Mouse (Mus musculus) limb, embryonic 13.5 days (tissue): ENCODE data around the gene Acot8. TPM values are rescaled to one million over a fixed set of nuclear protein-coding genes. Genes with fewer than 3 reads are reported as not detected.

ENCODE experiments used
- ATAC-seq: fragments of 200-750 bp; cut with Nextera tagmentation; 2 replicates; pipeline ENCODE4 v1.8.0; 2017; ENCODE audit warnings: low read depth, moderate number of reproducible peaks, moderate TSS enrichment; ENCODE audit not compliant: low FRiP score
- H3K27ac ChIP-seq: fragments of 300-500 bp; sonication (generic); 2 replicates; pipeline ENCODE4 v1.5.1; 2015; ENCODE audit warnings: inconsistent platforms, mild to moderate bottlenecking, moderate library complexity
- H3K27me3 ChIP-seq: fragments of 300-500 bp; sonication (generic); 2 replicates; pipeline ENCODE4 v1.6.1; 2015; ENCODE audit warnings: mild to moderate bottlenecking, inconsistent platforms
- H3K36me3 ChIP-seq: fragments of 300-500 bp; sonication (generic); 2 replicates; pipeline ENCODE4 v1.6.1; 2015; ENCODE audit warnings: inconsistent platforms, mild to moderate bottlenecking, moderate library complexity
- H3K4me1 ChIP-seq: fragments of 300-500 bp; sonication (generic); 2 replicates; pipeline ENCODE4 v1.6.1; 2015; ENCODE audit warnings: inconsistent platforms
- H3K4me2 ChIP-seq: fragments of 300-500 bp; sonication (generic); replicated peaks from 2 replicates; pipeline ENCODE4 v1.6.1; 2015; ENCODE audit warnings: inconsistent platforms, mild to moderate bottlenecking, moderate library complexity
- H3K4me3 ChIP-seq: fragments of 300-500 bp; sonication (generic); 2 replicates; pipeline ENCODE4 v1.5.1; 2015; ENCODE audit warnings: moderate library complexity, mild to moderate bottlenecking, inconsistent platforms
- H3K9ac ChIP-seq: fragments of 300-500 bp; sonication (generic); 2 replicates; pipeline ENCODE4 v1.6.1; 2015; ENCODE audit warnings: mild to moderate bottlenecking, inconsistent platforms
- H3K9me3 ChIP-seq: fragments of 300-500 bp; sonication (generic); 2 replicates; pipeline ENCODE4 v1.6.1; 2016; ENCODE audit warnings: inconsistent platforms
- WGBS: fragments of 180-500 bp; shearing (Covaris S2); methylation state at CpG from one replicate; pipeline ENCODE4 v1.1.7; 2015; 5-methylcytosine and 5-hydroxymethylcytosine counted together
- polyA plus RNA-seq: library from polyadenylated mRNA; unstranded; fragments of >200 nt; fragmentation: Nextera tagmentation; extraction: Ambion mirVana; gene quantifications from 2 replicates; pipeline ENCODE4 v1.2.1, GENCODE M21; 2015

The Acot8 gene
- polyA plus RNA-seq: 17.5 and 17.6 TPM in 2 replicates

DNA sequence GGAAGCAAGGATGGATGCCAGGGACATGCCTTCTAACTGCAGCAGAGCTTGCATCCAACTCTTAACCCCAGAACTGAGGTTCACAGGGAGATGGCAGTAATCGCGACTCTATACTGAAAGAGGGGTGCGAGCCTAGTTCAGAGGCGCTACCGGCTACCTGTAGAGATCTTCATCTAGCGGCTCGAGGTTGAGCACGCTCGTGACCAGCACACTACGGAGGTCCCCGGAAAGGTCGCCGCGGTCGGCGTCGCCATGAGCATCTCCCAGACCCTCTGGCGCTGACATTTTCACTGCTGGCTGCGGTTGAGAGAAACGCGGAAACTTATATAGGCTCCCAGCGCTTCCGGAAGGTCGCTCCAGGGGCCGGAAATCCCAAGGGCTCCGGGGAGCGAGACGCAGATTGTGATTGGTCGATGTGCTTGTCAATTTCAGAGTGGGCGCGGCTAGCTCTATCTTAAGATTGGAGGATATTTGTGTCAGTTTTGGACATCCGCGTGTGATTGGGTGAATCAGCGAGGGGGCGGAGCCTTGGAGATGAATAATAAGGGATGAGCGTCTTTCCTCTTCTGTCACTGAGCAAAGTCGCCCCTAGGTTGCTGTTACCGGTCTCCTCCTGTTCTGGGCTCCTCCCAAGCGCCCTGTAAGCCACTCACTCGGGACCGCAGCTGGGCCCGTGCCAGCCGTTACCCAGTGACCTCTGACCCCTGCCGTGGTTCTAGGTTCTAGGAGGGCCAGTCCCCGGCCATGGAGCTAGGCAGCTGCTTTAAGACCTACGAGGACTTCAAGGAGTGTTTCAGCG lies at the start of gene Acot8, which contains the start of gene Zswim3:
Gene Acot8 (minus strand): TSS at position 350 of the 799 bp plus-strand sequence.
Gene Zswim3 (plus strand): TSS at position 566 of the 799 bp plus-strand sequence.
- peak within 1 kb of the TSS; percentile 72; the same call in 1 of the 2 replicates for H3K27ac ChIP-seq
- peak; percentile 97 for ATAC-seq
- no peaks in the 10 kb centered on the region for H3K27me3 ChIP-seq
- peak within 1 kb of the TSS; percentile 84 for H3K4me2 ChIP-seq
- peak within 1 kb of the TSS; percentile 83 for H3K9ac ChIP-seq
- under 1% methylated on average over 47 of the region's 47 CpGs for WGBS
- H3K9me3 ChIP-seq: no peaks in the 10 kb centered on the region
- peaks cover 38% of the 10 kb centered on the region for H3K36me3 ChIP-seq
- H3K4me1 ChIP-seq: peaks cover 12% of the 10 kb centered on the region
- H3K4me3 ChIP-seq: peak within 1 kb of the TSS; percentile 75

- Histone ChIP-seq H3K27me3 (peaks cover 23% of the 10 kb centered on the region), H3K9me3 (no peaks in the 10 kb centered on the region), H3K4me3 (no peak overlapping the region), H3K4me1 (no peaks in the 10 kb centered on the region), H3K36me3 (no peaks in the 10 kb centered on the region), H3K9ac (no peak overlapping the region), H3K27ac (no peak overlapping the region), H3K4me2 (no peak overlapping the region)
- ATAC-seq: no peak
- WGBS: 87% methylated on average over 8 of the region's 8 CpGs
Measured at GRCm38 (mm10) chr2:164850061-164850460, 45.4 kb upstream of the Acot8 start.

DNA sequence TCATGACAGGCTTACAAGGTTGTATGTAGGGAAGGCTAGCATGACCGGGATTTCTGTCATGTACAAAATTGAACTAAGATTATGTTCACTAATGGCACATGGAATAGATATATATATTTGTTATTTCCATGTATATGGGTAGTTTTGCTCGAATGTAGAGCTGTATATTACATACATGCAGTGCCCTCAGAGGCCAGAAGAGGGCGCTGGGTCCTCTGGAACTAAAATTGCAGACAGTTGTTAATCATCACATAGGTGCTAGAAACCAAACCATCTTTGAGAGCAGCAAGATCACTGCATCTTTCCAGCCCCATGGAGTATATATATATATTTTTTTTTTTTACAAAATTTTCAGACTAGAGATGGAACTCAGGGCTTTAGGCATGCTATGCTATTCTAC lies 41.1 kb upstream of the Acot8 start:
- 52% methylated on average over 3 of the region's 3 CpGs for WGBS
- Histone ChIP-seq H3K4me1 (no peaks in the 10 kb centered on the region), H3K4me3 (no peak overlapping the region), H3K9ac (no peak overlapping the region), H3K9me3 (no peaks in the 10 kb centered on the region), H3K27ac (no peak overlapping the region), H3K4me2 (no peak overlapping the region), H3K36me3 (peaks cover 3% of the 10 kb centered on the region; the same call in 1 of the 2 replicates), H3K27me3 (no peaks in the 10 kb centered on the region)
- ATAC-seq: no peak

- peak overlapping the region; percentile 98 for H3K4me2 ChIP-seq
- WGBS: 90% methylated on average over 4 of the region's 4 CpGs
- peaks cover 47% of the 10 kb centered on the region for H3K36me3 ChIP-seq
- no peaks in the 10 kb centered on the region for H3K27me3 ChIP-seq
- no peaks in the 10 kb centered on the region for H3K9me3 ChIP-seq
- no peak overlapping the region for H3K9ac ChIP-seq
- H3K4me1 ChIP-seq: peaks cover 18% of the 10 kb centered on the region
- no peak for ATAC-seq
- H3K27ac ChIP-seq: no peak overlapping the region
- peak overlapping the region; percentile 78 for H3K4me3 ChIP-seq
Measured at GRCm38 (mm10) chr2:164835164-164835563, 30.5 kb upstream of the Acot8 start.

DNA sequence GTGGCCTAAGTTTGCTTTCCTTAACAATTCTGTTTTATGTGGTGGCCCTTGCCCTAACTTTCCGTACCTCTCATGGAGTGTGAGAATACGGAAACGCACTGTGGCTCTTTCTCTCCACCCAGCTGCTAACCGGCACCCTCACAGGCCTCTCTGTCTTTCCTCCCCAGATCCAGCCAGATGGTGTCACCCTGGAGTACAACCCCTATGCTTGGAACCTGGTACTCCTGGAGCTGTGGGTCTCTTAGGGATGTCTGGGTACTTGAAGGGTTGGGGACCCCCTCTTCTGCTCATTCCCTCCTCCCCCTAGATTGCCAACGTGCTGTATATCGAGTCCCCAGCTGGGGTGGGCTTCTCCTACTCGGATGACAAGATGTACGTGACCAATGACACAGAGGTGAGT lies 29.8 kb upstream of the Acot8 start:
- Histone ChIP-seq H3K36me3 (peaks cover 41% of the 10 kb centered on the region), H3K4me3 (peak overlapping the region; percentile 78), H3K27ac (no peak overlapping the region), H3K9me3 (no peaks in the 10 kb centered on the region), H3K27me3 (no peaks in the 10 kb centered on the region), H3K4me2 (peak overlapping the region; percentile 98), H3K4me1 (peaks cover 18% of the 10 kb centered on the region), H3K9ac (peak overlapping the region; percentile 86)
- WGBS: 43% methylated on average over 8 of the region's 8 CpGs
- ATAC-seq: no peak

- peaks cover 37% of the 10 kb centered on the region for H3K36me3 ChIP-seq
- H3K4me2 ChIP-seq: peak within 1 kb of the TSS; percentile 98
- under 1% methylated on average over 31 of the region's 31 CpGs for WGBS
- H3K4me1 ChIP-seq: peaks cover 18% of the 10 kb centered on the region
- peak within 1 kb of the TSS; percentile 78 for H3K4me3 ChIP-seq
- peak within 1 kb of the TSS; percentile 86 for H3K9ac ChIP-seq
- ATAC-seq: peak; percentile 75
- H3K27ac ChIP-seq: peak within 1 kb of the TSS; percentile 75
- no peaks in the 10 kb centered on the region for H3K9me3 ChIP-seq
- no peaks in the 10 kb centered on the region for H3K27me3 ChIP-seq
Measured at GRCm38 (mm10) chr2:164833314-164833959, 28.8 kb upstream of the Acot8 start, which contains the start of gene Neurl2. TSS of gene Neurl2 (minus strand) at chr2:164833456.

DNA sequence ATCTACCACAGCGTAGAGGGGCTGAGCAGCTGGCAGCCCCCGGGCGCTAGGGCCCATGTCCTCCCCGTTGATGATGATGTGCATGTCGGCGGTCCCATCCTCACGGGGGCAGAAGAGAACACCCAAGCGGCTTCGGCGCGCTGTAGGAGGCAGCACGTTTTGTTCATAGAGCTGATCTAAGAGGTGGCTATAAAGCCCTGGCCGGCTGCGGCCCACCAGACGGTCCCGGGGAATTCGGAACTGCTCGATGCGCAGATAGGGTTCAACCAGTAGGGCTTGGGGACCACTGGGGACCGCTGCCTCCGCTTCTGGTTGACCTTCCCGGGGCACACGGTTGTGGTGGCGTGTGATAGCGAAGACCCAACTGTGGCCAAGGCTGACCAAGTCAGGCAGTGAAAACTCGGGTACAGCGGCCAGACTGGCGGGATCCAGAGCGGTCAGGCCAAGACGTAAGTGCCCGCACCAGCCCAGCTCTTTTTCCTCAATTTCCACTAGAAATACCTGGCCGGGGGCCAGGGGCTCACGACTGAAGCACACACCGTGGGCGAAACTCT lies 28.1 kb upstream of the Acot8 start, which contains the start of gene Ctsa:
Gene Ctsa (plus strand): TSS at position 126 of the 554 bp plus-strand sequence.
- peak within 1 kb of the TSS; percentile 75 for H3K27ac ChIP-seq
- peak within 1 kb of the TSS; percentile 98 for H3K4me2 ChIP-seq
- 1% methylated on average over 35 of the region's 35 CpGs for WGBS
- peaks cover 37% of the 10 kb centered on the region for H3K36me3 ChIP-seq
- H3K4me1 ChIP-seq: peaks cover 18% of the 10 kb centered on the region
- ATAC-seq: peak; percentile 34; the same call in 1 of the 2 replicates
- no peaks in the 10 kb centered on the region for H3K27me3 ChIP-seq
- peak within 1 kb of the TSS; percentile 78 for H3K4me3 ChIP-seq
- H3K9ac ChIP-seq: peak within 1 kb of the TSS; percentile 86
- no peaks in the 10 kb centered on the region for H3K9me3 ChIP-seq

DNA sequence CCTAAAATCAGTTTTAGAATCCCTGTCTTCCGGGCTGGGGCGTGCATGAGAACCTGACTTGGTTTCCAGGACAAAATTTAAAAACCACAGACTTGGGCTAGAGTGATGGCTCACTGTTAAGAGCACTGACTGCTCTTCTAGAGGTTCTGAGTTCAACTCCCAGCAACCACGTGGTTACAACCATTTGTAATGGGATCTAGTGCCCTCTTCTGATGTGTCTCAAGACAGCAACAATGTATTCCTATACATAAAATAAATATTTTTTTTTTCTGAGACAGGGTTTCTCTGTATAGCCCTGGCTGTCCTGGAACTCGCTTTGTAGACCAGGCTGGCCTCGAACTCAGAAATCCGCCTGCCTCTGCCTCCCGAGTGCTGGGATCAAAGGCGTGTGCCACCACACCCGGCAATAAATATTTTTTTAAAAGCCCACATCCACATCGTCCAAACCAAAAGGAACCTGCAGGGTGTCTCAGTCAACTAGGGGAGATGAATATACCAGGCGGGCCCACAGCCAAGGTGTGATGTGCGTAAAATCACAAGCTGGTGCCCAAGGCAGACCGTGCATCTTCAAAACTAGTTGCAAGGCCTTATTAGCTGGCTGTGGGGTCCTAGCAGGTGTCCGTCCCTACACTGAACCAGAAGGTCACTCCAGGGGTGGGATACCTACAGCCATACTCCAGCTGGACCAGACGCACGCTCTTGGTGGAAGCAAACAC lies 27.5 kb upstream of the Acot8 start:
- Histone ChIP-seq H3K4me1 (peaks cover 18% of the 10 kb centered on the region), H3K9ac (peak overlapping the region; percentile 86), H3K9me3 (no peaks in the 10 kb centered on the region), H3K27me3 (no peaks in the 10 kb centered on the region), H3K4me2 (peak overlapping the region; percentile 98), H3K27ac (peak overlapping the region; percentile 75; the same call in 1 of the 2 replicates), H3K4me3 (peak overlapping the region; percentile 78), H3K36me3 (peaks cover 38% of the 10 kb centered on the region)
- 59% methylated on average over 16 of the region's 16 CpGs for WGBS
- ATAC-seq: no peak

DNA sequence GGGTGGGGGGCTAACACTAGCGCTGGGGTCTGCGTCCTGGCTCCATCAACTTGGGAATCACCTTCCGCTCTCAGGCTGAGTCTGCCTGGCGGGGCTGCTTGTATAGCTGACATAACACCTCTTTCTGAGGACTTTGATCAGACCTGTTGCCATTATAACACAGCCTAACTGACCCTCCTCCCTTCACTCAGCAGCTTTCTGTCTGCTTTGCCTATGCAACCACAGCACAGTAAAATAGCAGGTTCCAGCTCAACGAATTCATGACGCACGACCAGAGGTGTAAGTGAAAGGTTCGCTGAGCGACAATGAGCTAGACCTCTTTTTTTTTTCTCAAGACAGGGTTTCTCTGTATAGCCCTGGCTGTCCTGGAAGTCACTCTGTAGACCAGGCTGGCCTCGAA lies 26.3 kb upstream of the Acot8 start:
- H3K36me3 ChIP-seq: peaks cover 39% of the 10 kb centered on the region
- H3K4me2 ChIP-seq: no peak overlapping the region
- H3K4me1 ChIP-seq: peaks cover 18% of the 10 kb centered on the region
- no peak for ATAC-seq
- no peak overlapping the region for H3K9ac ChIP-seq
- 79% methylated on average over 10 of the region's 10 CpGs for WGBS
- no peak overlapping the region for H3K4me3 ChIP-seq
- no peaks in the 10 kb centered on the region for H3K27me3 ChIP-seq
- no peak overlapping the region for H3K27ac ChIP-seq
- H3K9me3 ChIP-seq: no peaks in the 10 kb centered on the region

DNA sequence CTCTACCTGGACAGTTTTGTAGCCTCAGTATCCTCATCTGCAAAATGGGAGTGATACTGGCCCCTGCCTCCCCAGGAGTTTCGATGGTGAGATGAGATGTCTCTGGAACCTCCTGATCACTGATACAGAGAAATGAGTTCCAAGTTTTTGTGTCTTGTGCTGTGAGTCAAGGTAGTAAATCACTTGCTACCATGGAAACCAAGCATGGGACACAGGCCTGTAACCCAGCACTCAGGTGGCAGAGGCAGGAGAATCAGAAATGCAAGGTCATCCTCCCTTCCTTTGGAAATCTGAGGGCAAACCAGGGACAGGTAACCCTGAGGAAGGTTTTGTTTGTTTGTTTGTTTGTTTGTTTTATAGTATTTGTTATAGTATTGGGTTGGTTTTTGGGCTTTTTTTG lies 24.4 kb upstream of the Acot8 start:
- peaks cover 46% of the 10 kb centered on the region for H3K36me3 ChIP-seq
- H3K9me3 ChIP-seq: no peaks in the 10 kb centered on the region
- H3K9ac ChIP-seq: no peak overlapping the region
- H3K4me3 ChIP-seq: no peak overlapping the region
- no peak overlapping the region for H3K27ac ChIP-seq
- ATAC-seq: no peak
- WGBS: 100% methylated on average over 1 of the region's 1 CpGs
- H3K4me2 ChIP-seq: no peak overlapping the region
- no peaks in the 10 kb centered on the region for H3K27me3 ChIP-seq
- H3K4me1 ChIP-seq: peaks cover 8% of the 10 kb centered on the region

DNA sequence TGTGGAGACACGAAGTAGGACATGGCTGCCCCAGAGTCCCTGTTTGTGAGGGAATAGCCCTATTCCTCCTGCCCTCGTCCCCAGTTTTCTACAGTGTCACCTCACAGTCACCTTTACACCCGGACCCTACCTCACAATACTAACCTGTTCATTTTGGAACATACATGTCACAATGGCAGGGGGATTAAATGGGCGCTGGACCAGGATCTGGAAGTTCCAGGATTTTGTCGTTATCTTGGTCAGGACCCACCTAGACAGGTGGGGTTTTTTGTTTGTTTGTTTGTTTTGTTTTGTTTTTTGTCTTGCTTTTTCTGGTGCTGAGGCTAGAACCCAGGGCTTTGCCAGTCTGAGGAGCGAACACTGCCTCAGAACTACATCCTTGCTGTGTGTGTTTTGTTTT lies 23.8 kb upstream of the Acot8 start, which contains the start of gene Spata25:
Gene Spata25 (minus strand): TSS at position 101 of the 400 bp plus-strand sequence.
- Histone ChIP-seq H3K9ac (0 out of 2 replicates have a peak within 1 kb of the TSS, but pooled peaks have one; percentile 14), H3K27me3 (no peaks in the 10 kb centered on the region), H3K4me2 (no peak within 1 kb of the TSS), H3K4me3 (no peak within 1 kb of the TSS), H3K9me3 (no peaks in the 10 kb centered on the region), H3K4me1 (peaks cover 12% of the 10 kb centered on the region), H3K36me3 (peaks cover 46% of the 10 kb centered on the region), H3K27ac (no peak within 1 kb of the TSS)
- 87% methylated on average over 6 of the region's 6 CpGs for WGBS
- no peak for ATAC-seq
